8 mouse cellular contexts compared by ENCODE assay signal in the genomic region with DNA sequence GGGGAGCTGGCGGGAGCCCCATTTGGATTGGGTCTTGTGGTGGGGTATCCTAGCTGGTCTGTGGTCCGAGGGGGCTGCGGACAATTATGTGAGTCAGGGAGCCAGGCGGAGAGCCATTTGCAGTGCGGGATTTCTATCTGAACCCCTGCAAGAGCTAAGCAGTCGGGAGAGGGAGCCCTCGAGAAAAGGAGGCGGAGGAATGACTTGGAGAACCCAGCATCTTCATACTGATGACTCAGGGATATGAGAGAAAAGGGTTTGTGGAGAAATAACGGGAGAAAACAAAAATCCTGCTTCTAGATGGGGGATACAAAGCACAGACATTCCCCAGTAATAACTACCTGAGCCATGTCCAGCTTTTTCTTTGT. TPM values are rescaled to one million over a fixed set of nuclear protein-coding genes. Genes with fewer than 3 reads are reported as not detected.
DNase-seq lines count a peak whose midpoint lies in the region; ATAC-seq and TF ChIP-seq lines count a peak whose summit lies in the region.

No protein-coding gene starts in this region.

- H3K27ac ChIP-seq in ES-E14 (ENCODE audit: insufficient read depth, low read depth, low read length, poor library complexity, severe bottlenecking), result no peak overlapping the region
- no peak overlapping the region for H3K27ac ChIP-seq in liver, embryonic 14.5 days
- H3K27ac ChIP-seq in small intestine, adult 2 months (ENCODE audit: insufficient read depth, low read depth, low read length), result no peak overlapping the region

- H3K36me3 ChIP-seq in ES-E14 (ENCODE audit: control insufficient read depth, insufficient read depth, low read length, poor library complexity, severe bottlenecking), result no peaks in the 10 kb centered on the region
- H3K36me3 ChIP-seq in liver, embryonic 14.5 days (replicated peaks; ENCODE audit: control insufficient read depth, insufficient read depth, low read depth), result no peaks in the 10 kb centered on the region
- H3K36me3 ChIP-seq in small intestine, adult 2 months (ENCODE audit: control insufficient read depth, insufficient read depth, low read length), result no peaks in the 10 kb centered on the region

- no peaks in the 10 kb centered on the region for H3K9me3 ChIP-seq in ES-E14 (ENCODE audit: control insufficient read depth, insufficient read depth, low read depth, low read length)
- no peaks in the 10 kb centered on the region for H3K9me3 ChIP-seq in liver, embryonic 14.5 days (ENCODE audit: control insufficient read depth, low read length)

- TF ChIP-seq CTCF in liver, embryonic 14.5 days (IDR thresholded peaks at IDR 0.05; ENCODE audit: low read depth), result no peak
- no peak for TF ChIP-seq CTCF in small intestine, adult 2 months (IDR thresholded peaks at IDR 0.05; ENCODE audit: extremely low read depth, insufficient read length, insufficient replicate concordance, low read depth, low read length)

- intact Hi-C loops in heart, postnatal 25 days (cut with DNase I), result no loop called here
- intact Hi-C loops in heart, postnatal 10 days (cut with DNase I), result loop anchor here (5.0 kb wide), 1 partner anchor 81 kb away; no protein-coding TSS in a partner anchor

- TF ChIP-seq EP300 in liver, embryonic 14.5 days (IDR thresholded peaks at IDR 0.05; ENCODE audit: low read depth), result no peak

- H3K9ac ChIP-seq in ES-E14 (ENCODE audit: insufficient read depth, low read depth, low read length, poor library complexity, severe bottlenecking), result peak overlapping the region; percentile 72; the same call in 1 of the 2 replicates
- H3K9ac ChIP-seq in liver, embryonic 14.5 days (replicated peaks), result no peak overlapping the region

- H3K27me3 ChIP-seq in liver, embryonic 14.5 days (ENCODE audit: control insufficient read depth, insufficient read depth, low read length), result peaks cover 44% of the 10 kb centered on the region
- H3K27me3 ChIP-seq in small intestine, adult 2 months (ENCODE audit: control insufficient read depth, insufficient read depth, low read length), result peaks cover 10% of the 10 kb centered on the region

- in situ Hi-C loops in ES-E14 (cut with MboI; ENCODE audit: low sequenced_read_pairs in 2 of 2, unreplicated experiment in 2 of 2), result no loop called here

- peak; percentile 11 for DNase-seq in heart, adult 8-10 months (ENCODE audit: low spot score)
- no peak for DNase-seq in heart, postnatal 25 days (ENCODE audit: low spot score)
- DNase-seq in ES-E14 (ENCODE audit: low read depth, low spot score), result peak; percentile 82
- DNase-seq in embryo, embryonic 11.5 days (ENCODE audit: low read depth, low spot score), result peak; percentile 62
- DNase-seq in heart, postnatal 10 days, result peak; percentile 36 to 46
- DNase-seq in liver, embryonic 14.5 days (ENCODE audit: low read depth in 3 of 3, low spot score in 3 of 3), result no peak
- no peak for DNase-seq in cerebellum, postnatal 4 days (ENCODE audit: low spot score in 2 of 2)

- peak overlapping the region; percentile 80 to 93 for H3K4me3 ChIP-seq in ES-E14 (ENCODE audit: insufficient read depth in 1 of 2, low read depth in 1 of 2, low read length in 2 of 2, poor library complexity in 1 of 2, severe bottlenecking in 1 of 2)
- peak overlapping the region; percentile 55 to 58; a peak in 3 of 4 replicates for H3K4me3 ChIP-seq in liver, embryonic 14.5 days (ENCODE audit: insufficient read depth in 1 of 2, low read depth in 2 of 2, low read length in 2 of 2)
- peak overlapping the region; percentile 95 for H3K4me3 ChIP-seq in small intestine, adult 2 months (ENCODE audit: low read depth, low read length)

- peak; percentile 32 for ATAC-seq in liver, embryonic 14.5 days (ENCODE audit: insufficient read depth)

- WGBS in liver, embryonic 14.5 days (ENCODE audit: insufficient replicate concordance), result 1% methylated on average over 9 of the region's 9 CpGs
- WGBS in small intestine, adult 2 months, result under 1% methylated on average over 9 of the region's 9 CpGs

- no peaks in the 10 kb centered on the region for H3K4me1 ChIP-seq in ES-E14 (ENCODE audit: control insufficient read depth in 2 of 2, insufficient read depth in 2 of 2, low read length in 2 of 2, poor library complexity in 1 of 2)
- H3K4me1 ChIP-seq in liver, embryonic 14.5 days (replicated peaks; ENCODE audit: control insufficient read depth in 2 of 2, insufficient read depth in 2 of 2, low read length in 1 of 2), result peaks cover 0 to 5% of the 10 kb centered on the region in 2 experiments; a peak in 2 of 4 replicates
- peaks cover 11% of the 10 kb centered on the region for H3K4me1 ChIP-seq in small intestine, adult 2 months (ENCODE audit: control insufficient read depth, insufficient read depth, insufficient read length, low read length)

- no peak for TF ChIP-seq POLR2A in small intestine, adult 2 months (IDR thresholded peaks at IDR 0.05; ENCODE audit: low read depth, low read length)

- peak overlapping the region; percentile 76 for H3K4me2 ChIP-seq in liver, embryonic 14.5 days (ENCODE audit: low read depth)

TF ChIP-seq in ES-E14, 5 proteins besides CTCF, POLR2A, EP300 and RAD21:
- TF ChIP-seq HCFC1 (IDR thresholded peaks at IDR 0.05; ENCODE audit: borderline replicate concordance, insufficient read depth, low read length) (no peak), ZNF384 (IDR thresholded peaks at IDR 0.05; ENCODE audit: low read depth, low read length) (no peak), ZC3H11A (IDR thresholded peaks at IDR 0.05; ENCODE audit: borderline replicate concordance, low read depth, low read length) (no peak), CHD2 (IDR thresholded peaks at IDR 0.05; ENCODE audit: low read depth, low read length) (no peak), MAFK (IDR thresholded peaks at IDR 0.05; ENCODE audit: insufficient read depth, low read depth, low read length) (peak; percentile 98)

RNA-seq across cellular contexts. Expression of gene Bicdl1, which starts 1.4 kb away (rescaled TPM):
- 1 to 10 TPM; 6.2 to 8.9 (median 8.3) TPM for total RNA-seq in heart, adult 8-10 months (2022)
- 1 to 10 TPM; 8.5 to 9.0 TPM for total RNA-seq in heart, postnatal 25 days (2021)
- total RNA-seq in ES-E14 (2012; rRNA removed), result 18.5 and 25.3 TPM in 2 replicates
- 1 to 10 TPM; 7.2 to 9.7 TPM for total RNA-seq in heart, postnatal 10 days (2021)
- polyA plus RNA-seq in liver, embryonic 14.5 days (2012; rRNA removed), result 2.1 and 2.2 TPM in 2 replicates
- 0.98 and 1.7 TPM in 2 replicates for polyA plus RNA-seq in liver, embryonic 14.5 days (2014; fragmentation: Nextera tagmentation; extraction: Ambion mirVana)
- polyA plus RNA-seq in small intestine, adult 2 months (2012; rRNA removed), result 8.4 and 15.5 TPM in 2 replicates

Comparison
In these comparisons a context has a peak if more than half of its experiments do, and no peak if none do; other contexts are left out.
1. DNase-seq: peak in heart, adult 8-10 months (single experiment), ES-E14 (single experiment), embryo, embryonic 11.5 days (single experiment) and heart, postnatal 10 days (2 of 2); none in heart, postnatal 25 days (single experiment), liver, embryonic 14.5 days (0 of 3) and cerebellum, postnatal 4 days (0 of 2).
2. Peak in every context shown above with its lines, with median percentiles within 50 percentile points of each other: H3K4me3 ChIP-seq.